Mouse (Mus musculus): ENCODE data around the gene Srsf2.

GRCm38 (mm10) chr11:116852891-116853511, at the start of gene Srsf2:
- TF ChIP-seq POLR2A (IDR thresholded peaks at IDR 0.05; ENCODE audit: control insufficient read depth, low read depth, low read length) (peak; percentile 99), CTCF (IDR thresholded peaks at IDR 0.05; ENCODE audit: control insufficient read depth, insufficient read depth, insufficient replicate concordance, low read depth, low read length) (no peak)
